Mouse (Mus musculus): ENCODE data around the gene Smlr1.

The Smlr1 gene

DNA sequence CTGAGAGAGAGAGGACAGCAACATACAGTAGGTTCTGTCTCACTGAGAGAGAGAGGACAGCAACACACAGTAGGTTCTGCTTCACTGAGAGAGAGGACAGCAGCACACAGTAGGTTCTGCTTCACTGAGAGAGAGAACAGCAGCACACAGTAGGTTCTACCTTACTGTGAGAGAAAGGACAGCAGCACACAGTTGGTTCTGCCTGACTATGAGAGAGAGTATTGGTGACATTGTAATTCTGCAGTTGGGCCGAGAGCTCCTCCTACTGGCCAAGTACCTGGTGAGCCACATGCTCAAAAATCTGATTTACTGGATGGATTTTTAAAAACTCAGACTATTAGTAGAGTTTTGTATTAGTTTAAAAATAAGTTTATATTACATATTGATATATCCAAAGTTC is 47.6 kb downstream of the Smlr1 start:
- DNase-seq = peak; percentile 74

DNA sequence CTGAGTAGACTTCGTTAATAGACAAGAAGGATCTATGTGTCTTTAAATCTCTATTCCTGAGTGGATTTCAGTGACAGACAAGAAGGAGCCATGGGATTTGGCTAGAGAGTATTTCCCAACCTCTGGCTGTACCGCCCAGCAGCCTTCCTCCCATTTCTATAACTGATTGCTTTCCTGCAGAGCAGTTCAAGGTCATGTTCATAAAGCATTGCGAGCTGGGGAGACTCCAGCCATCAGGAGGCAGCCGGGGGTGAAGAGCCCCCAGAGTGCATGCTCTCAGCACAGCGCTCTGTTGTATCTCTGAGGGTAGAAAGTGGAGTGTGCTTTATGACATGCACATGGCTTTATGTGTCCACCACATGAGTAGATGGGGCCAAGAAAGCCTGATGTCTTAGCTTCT is 53.3 kb downstream of the Smlr1 start:
- DNase-seq = no peak

DNA sequence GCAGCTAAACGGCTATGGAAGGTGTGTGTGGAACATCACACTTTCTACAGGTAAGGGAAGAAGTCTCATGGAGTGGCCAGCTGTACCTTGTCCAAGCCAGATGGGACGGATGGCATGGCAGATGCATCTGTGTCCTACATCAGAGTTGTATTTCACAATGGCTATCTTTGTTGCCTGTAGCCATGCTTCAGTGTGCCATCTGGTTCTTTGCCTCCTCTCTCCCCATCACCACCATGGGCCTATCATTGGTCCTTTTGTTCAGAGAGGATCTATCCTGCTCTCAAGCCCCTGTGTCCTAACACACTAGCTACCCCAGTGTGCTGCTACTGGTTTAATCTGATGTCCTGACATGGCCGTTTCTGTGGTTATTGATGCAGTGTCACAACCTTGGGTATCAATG is 56.4 kb downstream of the Smlr1 start:
- no peak for DNase-seq

Measured in retina, postnatal 1 day (tissue).